Mouse (Mus musculus): ENCODE results near the gene Fam171b.

Fam171b gene

DNA sequence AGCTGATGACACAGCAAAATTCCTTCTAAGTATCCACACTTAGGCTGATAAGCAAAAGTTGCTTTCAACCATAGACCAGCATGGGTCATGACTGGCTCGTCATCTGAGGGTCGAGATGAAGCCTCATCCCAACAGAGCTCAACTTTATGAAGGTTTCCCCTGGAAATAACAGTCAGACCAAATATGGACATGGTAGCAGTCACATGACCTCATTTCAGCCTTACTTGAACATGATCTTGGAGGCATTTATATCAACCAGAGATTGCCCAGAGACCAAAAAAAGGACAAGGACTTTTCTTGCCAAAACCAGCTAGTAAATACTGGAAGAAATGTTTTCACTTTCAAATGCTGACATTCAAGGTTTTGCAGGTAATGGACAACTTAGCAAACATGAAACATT lies 81.3 kb downstream of the Fam171b start:
- no peak for DNase-seq

DNA sequence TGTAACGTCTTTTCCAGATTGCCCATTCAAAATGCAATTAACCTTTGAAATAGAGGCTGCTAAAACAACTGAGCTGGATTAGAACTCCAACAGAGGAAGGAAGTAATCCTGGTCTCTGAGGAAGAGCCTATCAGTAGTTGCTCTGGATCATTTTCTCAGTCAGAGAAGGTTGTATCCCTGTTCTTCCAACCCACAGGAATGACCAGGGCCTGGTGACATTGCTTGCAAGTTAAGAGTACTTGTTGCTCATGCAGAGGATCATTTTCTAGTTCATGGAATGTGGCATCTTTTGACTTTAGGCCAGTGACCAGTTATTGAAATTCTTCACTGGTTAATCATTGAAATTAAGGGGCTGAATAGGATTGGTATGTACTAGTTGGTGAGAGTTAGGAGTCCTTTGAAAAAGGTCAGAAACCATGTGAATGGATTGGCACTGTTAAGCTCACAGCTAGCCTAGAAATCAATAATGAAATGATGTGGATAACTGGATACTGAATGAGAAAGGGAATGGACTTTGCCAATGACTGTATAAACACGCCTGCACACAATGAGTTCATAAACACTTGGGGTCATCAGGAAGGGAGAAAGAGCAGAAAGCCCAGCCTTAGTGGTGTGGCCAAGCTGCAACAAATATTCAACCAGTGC lies 89.6 kb downstream of the Fam171b start:
- no peak for DNase-seq

DNA sequence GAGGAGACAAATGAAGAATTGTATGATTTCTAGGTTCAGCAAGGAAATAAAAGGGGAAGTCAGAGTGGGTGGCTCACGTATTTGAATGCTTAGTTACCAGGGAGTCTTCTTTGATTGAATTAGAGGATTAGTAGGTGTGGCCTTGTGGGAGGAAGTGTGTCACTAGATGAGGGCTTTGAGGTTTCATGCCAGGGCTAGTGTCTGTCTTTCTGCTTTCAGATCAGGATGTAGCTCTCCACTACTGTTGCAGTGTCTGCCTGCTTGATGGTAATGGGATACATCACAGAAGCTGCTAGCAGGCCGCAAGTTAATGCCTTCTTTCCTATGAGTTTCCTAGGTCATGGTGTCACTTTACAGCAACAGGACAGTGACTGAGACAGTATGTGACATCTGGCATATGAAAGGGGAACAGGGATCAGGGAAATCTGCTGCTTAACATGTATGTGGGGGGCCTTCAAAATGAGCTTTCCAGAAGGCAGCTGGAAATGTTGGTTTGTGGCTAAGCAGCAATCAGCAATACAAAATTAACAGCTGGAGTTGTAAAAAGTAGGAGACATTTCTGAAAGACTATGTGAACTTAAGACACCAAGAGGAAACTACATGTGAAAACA lies 117.1 kb downstream of the Fam171b start:
- no peak for DNase-seq
